Mouse (Mus musculus) heart, adult 11 months (tissue): Measurements from ENCODE around the gene Magea3.
"Not testable (repeated sequence)": the region's sequence is repeated elsewhere in the genome, so short reads cannot be mapped to it uniquely, and the experiment has no call there.

ENCODE experiments used
- DNase-seq: peaks from one replicate; pipeline ENCODE4 v3.0.0; 2022

Magea3 gene

GRCm38 (mm10) chrX:154949405-154949804 lies at the start of gene Magea3:
Gene Magea3 (minus strand): TSS chrX:154949505.
- DNase-seq, result not testable (repeated sequence)

DNA sequence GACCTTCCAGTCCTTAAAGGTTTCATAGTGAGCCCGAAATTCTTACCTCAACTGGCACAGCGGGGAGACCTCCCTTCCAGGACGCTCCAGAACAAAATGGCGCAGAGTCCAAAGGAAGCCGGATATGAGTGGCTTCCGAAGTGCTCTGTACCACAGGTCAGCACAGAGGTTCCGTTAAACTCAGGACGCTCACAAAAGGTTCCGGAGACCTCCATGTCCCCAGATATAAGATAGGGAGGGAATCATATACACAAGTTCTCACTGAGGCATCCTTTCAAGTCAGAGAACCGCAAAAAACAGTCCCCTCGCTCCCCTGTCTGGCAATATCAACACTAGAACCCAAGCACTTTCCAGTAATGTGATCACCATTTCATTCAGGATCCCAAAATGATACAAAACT lies 46.4 kb upstream of the Magea3 start, which contains the start of gene Magea8:
Magea8 (minus strand) TSS at position 101 of the 400 bp plus-strand sequence.
- DNase-seq, result not testable (repeated sequence)

DNA sequence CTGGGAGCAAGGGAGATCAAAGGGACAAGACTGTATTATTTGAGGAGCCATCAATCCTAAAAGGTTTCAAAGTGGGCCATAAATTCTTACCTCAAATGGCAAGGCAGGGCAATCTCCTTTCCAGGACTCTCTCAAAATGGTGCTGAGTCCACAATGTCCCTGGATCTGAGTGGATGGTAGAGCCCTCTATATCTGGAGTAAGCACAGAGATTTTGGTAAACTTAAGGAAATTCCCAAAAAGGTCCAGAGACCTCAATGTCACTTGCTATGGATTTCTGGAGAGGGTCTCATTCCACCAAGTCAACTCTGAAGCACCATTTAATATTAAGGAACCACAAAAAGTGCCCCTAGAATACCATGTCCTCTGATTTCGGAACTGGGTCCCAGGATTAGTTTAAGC lies 13.4 kb downstream of the Magea3 start, which contains the start of gene Magea6:
Magea6 (minus strand) TSS at position 101 of the 400 bp plus-strand sequence.
- not testable (repeated sequence) for DNase-seq
